Mouse (Mus musculus) ovary, postnatal 36 days (tissue): ENCODE data around the gene Trmt10c.
A peak's percentile ranks its signal among the peaks of the same experiment; 100 is the strongest.

Experiments
- DNase-seq: peaks from one replicate; pipeline ENCODE4 v3.0.0; 2022; ENCODE audit warnings: low spot score, mixed read lengths

The Trmt10c gene

DNA sequence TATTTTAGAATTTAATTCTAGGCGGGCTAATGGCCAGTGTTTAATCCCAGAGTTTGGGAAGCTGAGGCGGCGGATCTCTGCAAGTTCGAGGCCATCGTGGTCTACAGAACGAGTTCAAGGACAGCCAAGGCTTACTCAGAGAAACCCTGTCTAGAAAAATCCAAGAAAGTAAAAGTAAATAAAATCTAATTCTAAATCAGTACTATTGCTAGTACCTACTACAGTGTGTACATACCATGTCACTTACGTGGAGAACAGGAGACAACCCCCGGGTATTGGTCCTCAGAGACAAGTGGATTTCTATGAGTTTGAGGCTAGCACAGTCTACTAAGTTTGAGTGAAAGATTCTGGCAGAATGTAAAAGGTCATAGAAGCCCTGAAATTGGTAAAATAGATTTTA is 471 bp upstream of the Trmt10c start:
- no peak for DNase-seq

DNA sequence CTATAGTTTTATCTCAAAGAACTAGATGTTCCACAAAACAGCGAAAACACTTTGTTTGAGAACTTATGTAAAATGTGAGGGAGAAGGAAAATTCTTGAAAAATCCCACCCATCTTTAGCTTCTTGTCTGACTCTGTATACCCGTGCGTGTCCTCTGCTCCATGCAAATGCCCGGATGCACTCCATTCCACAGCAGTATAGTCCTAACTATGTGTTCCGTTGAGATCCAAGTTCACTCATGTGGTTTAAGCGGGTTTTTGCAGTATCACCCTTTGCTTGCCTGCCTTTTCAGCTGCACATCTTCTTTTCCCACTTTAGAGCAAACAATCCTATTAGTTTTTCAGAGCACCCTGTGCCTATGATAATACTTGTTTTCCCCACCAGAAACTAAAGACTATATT is 1.1 kb downstream of the Trmt10c start:
- DNase-seq = no peak

DNA sequence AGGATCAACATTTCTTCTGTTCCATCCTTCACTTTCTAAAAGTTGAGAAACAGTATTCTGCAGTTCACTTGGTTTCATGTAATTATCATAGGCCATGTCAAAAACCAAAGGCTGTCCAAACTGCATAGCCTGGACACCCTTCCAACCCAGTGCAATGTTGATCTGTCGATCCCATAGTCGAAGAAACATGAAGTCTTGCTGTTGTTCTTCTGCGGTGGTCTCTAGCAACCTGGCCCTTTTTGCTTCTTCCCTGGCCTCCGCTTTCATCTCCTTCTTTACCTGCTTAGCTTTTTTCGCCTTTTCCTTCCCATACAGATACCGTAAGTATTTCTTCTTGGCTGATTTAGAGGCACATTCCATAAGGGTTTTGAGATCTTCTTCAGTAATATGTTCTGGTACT is 3.1 kb downstream of the Trmt10c start:
- no peak for DNase-seq

DNA sequence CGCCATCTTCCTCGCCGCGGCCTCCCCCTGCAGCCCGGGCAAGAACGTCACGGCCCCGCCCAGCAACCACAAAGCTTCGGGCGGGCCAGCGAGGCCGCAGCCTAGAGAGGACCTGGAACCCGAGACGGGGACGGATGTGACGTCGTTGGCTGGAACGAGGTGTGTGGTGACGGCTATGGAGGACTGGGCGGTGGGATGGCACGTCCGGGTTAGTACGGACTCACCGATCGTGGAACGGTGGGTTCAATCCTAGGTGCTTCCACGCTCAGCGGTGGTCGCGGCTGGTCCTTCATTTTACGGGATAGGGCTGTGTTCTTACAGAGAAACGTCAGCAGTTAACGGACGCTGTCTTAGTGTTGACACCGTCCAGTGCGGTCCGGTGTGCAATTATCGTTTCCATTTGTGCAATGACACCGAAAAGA is 7.9 kb downstream of the Trmt10c start, which contains the start of gene Pcnp:
TSS of gene Pcnp (minus strand) at position 79 of the 422 bp plus-strand sequence.
- DNase-seq = peak; percentile 97

DNA sequence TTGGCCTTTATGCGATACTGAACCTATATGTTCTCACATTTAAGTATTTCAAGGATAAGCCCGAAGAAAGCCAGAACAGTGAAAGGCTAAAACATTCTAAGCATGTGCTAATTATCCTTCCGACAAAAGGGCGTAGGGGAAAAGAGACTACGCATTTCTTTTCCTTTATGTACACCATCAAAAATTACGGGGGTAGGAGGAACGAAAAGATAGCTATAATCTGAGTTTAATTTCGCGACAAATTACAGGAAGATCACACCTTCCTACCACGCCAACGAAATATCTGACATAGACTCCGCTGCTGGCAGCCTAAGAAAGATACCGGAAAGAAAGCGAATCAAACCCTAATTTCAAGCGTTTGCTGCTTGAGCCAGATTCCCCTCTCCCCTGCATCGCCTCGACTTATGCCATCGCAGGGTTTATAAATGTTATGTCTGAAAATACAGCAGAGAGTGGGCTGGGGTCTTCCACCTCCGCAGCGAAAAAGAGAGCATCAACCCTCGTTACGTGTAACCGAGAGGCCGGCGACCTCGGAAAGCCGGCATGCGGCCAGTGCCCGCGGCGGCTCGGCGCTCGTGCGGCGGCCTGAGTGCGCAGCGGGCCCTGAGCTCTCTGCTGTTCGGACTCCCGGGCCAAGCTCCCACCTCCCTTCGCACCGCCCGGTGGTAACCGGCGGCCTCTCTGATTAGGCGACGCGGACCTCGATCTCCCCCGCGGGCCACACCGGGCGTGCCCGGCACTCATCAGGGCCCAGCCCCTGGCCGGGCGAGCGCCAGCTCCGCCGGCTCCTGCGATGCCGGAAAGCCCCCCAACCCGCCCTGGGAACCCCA is 8.7 kb downstream of the Trmt10c start:
- DNase-seq = no peak

DNA sequence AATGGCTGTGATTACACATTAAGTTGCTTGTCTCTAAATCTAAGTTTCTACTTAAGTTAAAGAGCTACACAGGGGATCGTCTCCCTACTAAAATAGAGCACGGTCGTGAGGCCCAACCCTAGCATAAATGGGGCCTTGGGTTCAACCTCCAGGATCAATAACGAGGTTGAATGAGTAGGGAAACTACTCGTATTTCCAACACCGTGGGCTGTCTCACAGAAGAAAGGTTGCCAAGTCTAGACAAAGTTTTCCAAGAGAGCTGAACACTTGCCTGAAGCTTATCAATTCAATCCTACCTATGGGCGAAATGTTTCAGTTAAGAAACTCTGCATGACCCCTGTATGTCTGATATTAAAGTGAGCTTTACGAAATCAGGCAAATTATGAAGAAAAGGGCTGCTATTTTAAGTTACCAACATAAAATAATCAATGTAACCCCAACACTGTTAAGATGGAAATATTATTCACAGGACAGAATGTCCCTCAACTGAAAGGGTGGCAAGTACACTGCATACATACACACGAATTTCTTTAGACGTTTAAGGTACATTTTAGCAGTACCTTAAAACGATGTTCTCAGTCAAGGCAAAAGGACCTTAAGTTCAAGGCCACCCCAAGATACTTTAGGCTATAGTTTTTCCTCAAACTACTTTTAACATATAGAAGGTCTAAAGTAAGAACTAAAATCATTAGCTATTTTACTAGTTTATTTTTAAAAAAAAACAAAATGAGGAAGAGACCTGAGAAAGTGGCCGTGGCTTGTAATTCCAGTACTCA is 9.6 kb downstream of the Trmt10c start:
- no peak for DNase-seq

DNA sequence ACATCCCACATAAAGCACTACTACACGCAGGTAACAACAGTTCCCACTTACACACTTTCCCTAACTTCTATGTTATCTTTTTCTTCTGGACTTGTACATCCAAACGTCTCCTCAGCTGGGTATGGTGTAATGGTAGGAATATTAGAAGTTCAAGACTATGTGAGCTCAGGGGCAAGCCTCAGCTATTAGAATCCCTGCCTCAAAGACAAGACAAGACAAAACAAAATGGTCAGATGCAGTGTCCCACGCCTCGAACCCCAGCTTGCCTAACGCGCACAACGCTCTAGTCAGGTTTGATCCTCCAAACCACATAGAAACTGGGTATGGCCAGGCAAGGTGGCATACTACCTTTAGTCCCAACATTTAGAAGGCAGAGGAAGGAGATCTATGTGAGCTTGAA is 18.0 kb downstream of the Trmt10c start:
- no peak for DNase-seq

DNA sequence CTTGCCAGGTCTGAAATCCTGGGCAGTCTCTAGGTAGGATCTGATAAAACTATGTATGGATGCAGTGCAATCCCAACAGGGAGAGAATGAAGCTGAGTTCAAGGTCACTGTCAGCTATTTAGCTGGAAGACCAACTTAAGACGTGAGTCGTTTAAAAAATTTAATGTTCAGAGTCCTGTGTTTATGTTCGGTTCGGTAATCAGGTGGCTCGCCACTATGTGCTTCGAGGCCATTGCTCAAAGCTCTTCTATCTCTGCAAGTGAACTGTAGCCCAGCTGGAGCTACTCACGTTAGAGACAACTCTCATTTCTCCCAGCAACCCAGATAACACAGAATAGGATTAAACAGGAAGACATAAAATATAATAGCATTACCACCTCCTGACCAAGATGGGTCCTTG is 23.5 kb downstream of the Trmt10c start:
- no peak for DNase-seq

DNA sequence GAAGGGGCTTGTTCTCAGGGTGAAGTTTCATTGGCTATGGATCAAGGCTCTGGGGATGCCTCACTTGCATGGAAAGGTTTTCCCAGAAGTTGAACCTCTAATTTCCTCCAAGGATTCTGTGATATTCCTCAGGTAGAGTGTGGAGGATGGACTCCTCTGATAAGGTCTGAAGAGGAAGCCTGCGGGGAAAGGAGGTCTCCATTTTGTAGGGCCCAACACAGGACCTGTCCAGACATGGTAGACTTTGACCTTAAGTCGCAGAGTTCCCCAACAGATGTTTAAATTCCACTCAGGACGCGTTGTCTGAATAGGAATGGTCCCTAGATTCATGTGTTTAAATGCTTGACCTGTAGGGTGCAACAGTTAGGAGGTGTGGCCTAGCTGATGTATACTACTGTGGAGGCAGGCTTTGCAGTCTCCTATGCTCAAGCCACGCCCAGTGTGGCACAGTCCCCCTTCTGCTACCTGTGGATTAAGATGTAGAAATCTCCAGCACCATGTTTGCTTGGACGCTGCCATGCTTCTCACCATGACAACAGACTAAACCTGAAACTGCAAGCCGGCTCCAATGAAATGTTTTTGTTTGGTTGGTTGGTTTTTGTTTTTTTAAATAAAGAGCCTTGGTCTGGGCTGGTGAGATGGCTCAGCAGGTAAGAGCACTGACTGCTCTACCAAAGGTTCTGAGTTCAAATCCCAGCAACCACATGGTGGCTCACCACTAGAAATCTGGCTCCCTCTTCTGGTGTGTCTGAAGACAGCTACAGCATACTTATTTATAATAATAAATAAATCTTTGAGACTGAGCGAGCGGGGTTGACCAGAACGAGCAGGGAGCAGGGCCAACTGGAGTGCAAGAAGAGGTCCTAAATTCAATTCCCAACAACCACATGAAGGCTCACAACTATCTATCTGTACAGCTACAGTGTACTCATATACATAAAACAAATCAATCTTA is 24.6 kb downstream of the Trmt10c start:
- DNase-seq = no peak

DNA sequence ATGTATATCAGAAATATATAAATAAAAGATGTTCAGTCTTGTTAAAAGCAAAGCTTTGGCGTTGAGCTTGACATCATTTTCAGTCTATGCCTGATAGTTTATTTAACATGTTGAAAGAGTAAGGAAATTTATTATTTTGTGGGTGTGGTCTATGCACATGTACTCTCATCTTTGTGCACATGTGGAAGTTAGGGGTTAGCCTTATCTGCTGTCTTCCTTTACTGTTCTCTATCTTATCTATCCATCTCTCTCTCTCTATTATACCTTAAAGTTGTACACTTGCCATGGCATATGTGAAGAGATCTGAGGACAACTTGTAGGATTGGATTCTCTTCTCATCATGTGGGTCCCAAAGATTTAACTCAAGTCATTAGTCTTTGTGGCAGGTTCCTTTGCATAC is 28.8 kb downstream of the Trmt10c start:
- no peak for DNase-seq

DNA sequence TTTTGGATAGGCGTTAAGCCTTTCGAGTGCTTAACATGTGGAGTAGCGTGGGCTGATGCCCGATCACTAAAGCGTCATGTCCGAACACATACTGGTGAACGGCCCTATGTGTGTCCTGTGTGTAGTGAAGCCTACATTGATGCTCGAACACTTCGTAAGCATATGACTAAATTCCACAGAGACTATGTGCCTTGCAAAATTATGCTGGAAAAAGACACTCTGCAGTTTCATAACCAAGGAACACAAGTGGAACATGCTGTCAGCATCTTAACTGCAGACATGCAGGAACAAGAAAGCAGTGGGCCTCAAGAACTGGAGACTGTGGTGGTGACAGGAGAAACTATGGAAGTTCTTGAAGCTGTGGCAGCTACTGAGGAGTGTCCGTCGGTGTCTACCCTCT is 30.8 kb downstream of the Trmt10c start:
- DNase-seq = no peak

DNA sequence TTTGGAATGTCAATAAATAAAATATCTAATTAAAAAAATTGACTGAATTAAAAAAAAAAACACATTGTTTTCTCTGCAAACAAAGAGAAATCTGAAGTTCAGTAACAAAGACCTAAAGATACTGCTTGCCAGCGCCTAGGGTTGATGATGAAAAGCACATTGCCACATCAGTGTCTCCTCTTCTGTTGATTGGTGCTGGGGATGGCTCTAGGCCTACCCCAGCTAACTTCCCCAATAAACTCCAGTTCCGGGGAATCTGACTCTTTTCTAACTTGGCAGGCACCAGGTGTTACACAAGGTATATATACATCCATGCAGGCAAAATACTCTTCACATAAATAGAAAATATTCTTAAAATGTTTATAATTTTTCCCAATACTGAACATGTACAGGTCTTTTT is 43.4 kb downstream of the Trmt10c start:
- DNase-seq = no peak

DNA sequence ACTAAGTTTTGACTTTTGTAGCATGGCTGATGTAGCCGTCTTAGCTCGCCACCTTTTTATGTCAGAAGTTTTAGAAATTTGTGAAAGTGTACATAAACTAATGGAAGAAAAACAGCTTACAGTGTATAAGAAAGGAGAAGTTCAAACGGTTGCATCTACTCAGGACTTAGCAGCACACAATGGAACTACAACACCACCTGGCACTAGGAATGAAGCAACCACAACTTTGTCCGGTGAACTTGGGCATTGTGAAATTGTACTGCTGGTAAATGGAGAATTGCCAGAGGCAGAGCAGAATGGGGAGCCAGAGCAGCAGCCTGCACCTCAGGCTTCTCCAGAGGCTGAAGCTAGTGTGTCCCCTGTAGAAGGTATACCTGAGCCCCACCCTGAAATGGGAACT is 47.3 kb downstream of the Trmt10c start:
- no peak for DNase-seq

DNA sequence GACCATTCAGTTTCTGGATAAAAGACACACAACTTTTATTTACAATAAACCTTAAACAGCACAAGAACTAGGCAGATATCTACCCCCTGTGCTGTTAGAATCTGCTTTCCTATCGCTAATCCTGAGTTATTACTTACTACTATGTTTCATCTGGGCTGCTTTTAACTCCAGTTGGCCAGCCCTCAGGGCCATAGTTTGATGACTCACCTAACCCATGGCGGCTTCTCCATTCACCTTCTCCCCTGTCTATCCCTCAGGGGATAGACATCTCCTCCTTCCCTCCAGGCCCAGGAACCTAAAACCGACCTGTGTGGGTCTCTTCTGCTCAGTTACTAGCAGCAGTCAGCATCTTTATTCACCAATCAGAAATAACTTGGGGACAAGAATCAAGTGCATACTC is 51.6 kb downstream of the Trmt10c start:
- no peak for DNase-seq
